Mouse (Mus musculus) erythroblast, embryonic 14.5 days (primary cell): ENCODE measurements around the gene Hcar1.

ENCODE experiments used
- GATA1 ChIP-seq: IDR thresholded peaks from 2 replicates; pipeline ENCODE4 v1.6.1; 2012; ENCODE audit warnings: low read length, inconsistent platforms, mixed read lengths
- TAL1 ChIP-seq: IDR thresholded peaks from 3 replicates; pipeline ENCODE4 v1.6.1; 2012; ENCODE audit warnings: low read length, inconsistent platforms, mixed read lengths

- TF ChIP-seq TAL1 (no peak), GATA1 (no peak)
These were observed 27.8 kb upstream of the Hcar1 start for GRCm38 (mm10) chr5:123907631-123907977.
